Mouse (Mus musculus): ENCODE data around the gene Abhd18.

The Abhd18 gene

GRCm38 (mm10) chr3:40951365-40951764 is 104.6 kb downstream of the Abhd18 start:
- DNase-seq: no peak

GRCm38 (mm10) chr3:40952606-40953005 is 105.8 kb downstream of the Abhd18 start:
- peak; percentile 28 for DNase-seq

DNA sequence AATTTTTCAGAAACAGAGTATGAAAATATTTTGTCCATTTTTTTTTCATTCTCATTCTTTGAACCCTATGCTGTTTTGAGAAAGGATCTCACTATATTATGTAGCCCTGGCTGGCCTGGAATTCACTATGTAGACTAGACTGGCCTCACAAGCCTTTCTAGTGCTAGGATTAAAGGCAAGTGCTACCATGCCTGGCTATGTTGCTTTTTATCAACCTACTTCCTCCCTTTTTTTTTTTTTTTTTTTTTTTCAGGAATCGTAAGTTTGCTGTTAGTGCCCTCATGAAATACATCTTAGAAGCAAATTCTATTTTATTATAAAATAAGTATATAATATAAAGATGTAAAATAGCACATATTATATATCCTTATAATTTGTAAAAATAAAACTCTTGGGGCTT is 108.0 kb downstream of the Abhd18 start:
- DNase-seq: no peak

GRCm38 (mm10) chr3:40958831-40959230 is 112.1 kb downstream of the Abhd18 start:
- no peak for DNase-seq

DNA sequence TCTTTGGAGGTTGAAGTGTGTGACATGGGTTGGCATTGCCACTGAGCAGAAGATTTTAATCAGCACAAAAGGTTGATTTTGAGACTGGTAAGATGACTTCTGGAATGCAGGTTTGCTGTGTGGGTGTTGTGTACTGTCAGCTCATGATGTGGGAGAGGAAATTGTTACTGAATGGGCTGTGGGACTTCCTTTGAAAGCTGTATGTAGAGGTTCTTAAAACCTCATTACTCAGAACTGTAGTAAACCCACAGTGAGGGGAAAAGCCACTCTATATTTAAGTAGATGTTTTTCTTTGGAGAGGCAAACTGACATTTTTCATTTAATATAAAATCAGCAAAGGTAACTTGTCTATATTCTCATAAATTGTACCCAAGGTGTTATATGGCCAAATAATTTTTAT is 134.0 kb downstream of the Abhd18 start:
- no peak for DNase-seq

DNA sequence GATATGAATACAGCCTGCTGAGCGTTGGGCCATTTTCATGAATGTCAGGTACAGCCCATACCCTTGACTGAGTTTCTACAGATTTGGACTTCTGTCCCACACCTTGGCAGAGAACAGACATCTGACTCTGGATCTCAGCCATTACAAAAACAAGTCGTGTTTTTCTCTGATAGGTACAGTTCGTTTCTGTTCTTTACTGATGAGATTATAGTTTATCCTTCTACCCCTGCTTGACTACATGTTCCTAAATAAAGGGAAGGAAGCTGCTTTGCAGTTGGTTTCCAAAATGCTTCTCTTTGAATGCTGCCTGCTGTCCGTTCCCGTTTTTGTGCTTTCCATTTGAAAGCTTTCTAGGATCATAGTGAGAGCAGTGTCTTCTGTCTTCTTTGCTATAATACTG is 140.8 kb downstream of the Abhd18 start:
- no peak for DNase-seq

Data from kidney, adult 11 months (tissue).